ENCODE assay signal across 9 mouse cellular contexts in the genomic region with DNA sequence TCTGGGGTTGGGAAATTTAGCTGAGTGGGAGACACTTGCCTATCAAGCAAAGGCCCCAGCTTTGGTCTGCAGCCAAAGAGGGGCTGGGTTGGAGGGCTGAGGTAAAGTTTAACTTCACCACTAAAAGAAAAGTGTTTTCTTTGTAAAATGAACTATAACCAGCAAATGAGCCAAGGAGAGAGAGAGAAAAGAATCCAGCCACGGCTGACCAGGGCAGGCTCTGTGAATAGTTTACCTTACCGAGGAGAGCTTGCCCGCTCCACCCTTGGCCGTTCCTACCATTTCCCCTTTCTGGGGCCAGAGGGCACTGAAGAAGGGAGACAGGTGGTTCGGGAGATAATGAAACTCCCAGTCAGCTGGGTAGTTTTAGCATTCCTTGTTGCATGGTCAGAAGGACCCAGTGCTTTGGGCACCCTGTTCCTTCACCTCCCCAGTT.
DNase-seq lines count a peak whose midpoint lies in the region; ATAC-seq and TF ChIP-seq lines count a peak whose summit lies in the region.
"Had no signal": no experiment of that assay in that cellular context is flagged by ENCODE, and none has a peak within 500 bp of the region (broad histone marks: within the 10 kb centered on the region; RNA-seq: fewer than 3 reads in every experiment).

No protein-coding gene starts in this region.

- TF ChIP-seq POLR2A in MEL (IDR thresholded peaks at IDR 0.05; ENCODE audit: control insufficient read depth in 1 of 2, insufficient read depth in 1 of 2, low read depth in 1 of 2, low read length in 2 of 2, poor library complexity in 1 of 2), result no peak

- peaks cover 21 to 35% of the 10 kb centered on the region in 2 experiments for H3K4me1 ChIP-seq in MEL (ENCODE audit: control insufficient read depth in 1 of 2, insufficient read depth in 2 of 2, low read length in 2 of 2)
- H3K4me1 ChIP-seq in kidney, embryonic 15.5 days, result peaks cover 38% of the 10 kb centered on the region
- no peaks in the 10 kb centered on the region for H3K4me1 ChIP-seq in hindbrain, embryonic 12.5 days
- no peaks in the 10 kb centered on the region for H3K4me1 ChIP-seq in hindbrain, embryonic 14.5 days (replicated peaks; ENCODE audit: control insufficient read depth, insufficient read depth, low read length)

- H3K27me3 ChIP-seq in MEL (ENCODE audit: control insufficient read depth in 1 of 2, insufficient read depth in 2 of 2, low read length in 2 of 2), result no peaks in the 10 kb centered on the region
- H3K27me3 ChIP-seq in kidney, embryonic 15.5 days, result no peaks in the 10 kb centered on the region
- H3K27me3 ChIP-seq in hindbrain, embryonic 12.5 days, result no peaks in the 10 kb centered on the region
- H3K27me3 ChIP-seq in hindbrain, embryonic 14.5 days (ENCODE audit: control insufficient read depth, insufficient read depth, low read length), result no peaks in the 10 kb centered on the region

- peak; percentile 86 for ATAC-seq in erythroblast, adult 5-6 weeks (replicated peaks; ENCODE audit: low FRiP score, poor library complexity, severe bottlenecking)
- ATAC-seq in kidney, embryonic 15.5 days (replicated peaks; ENCODE audit: low FRiP score), result peak; percentile 90
- ATAC-seq in hindbrain, embryonic 12.5 days (ENCODE audit: low FRiP score), result no peak
- no peak for ATAC-seq in monocyte, adult 5-6 weeks (replicated peaks; ENCODE audit: insufficient number of reproducible peaks, low FRiP score, low TSS enrichment, poor library complexity, severe bottlenecking)
- ATAC-seq in hindbrain, embryonic 14.5 days (ENCODE audit: low FRiP score), result no peak
- ATAC-seq: hindbrain, embryonic 16.5 days had no signal

- H3K27ac ChIP-seq in MEL (ENCODE audit: control insufficient read depth, low read depth, low read length), result peak overlapping the region; percentile 76
- H3K27ac ChIP-seq in kidney, embryonic 15.5 days, result peak overlapping the region; percentile 85
- no peak overlapping the region for H3K27ac ChIP-seq in hindbrain, embryonic 12.5 days
- H3K27ac ChIP-seq in hindbrain, embryonic 14.5 days, result no peak overlapping the region

- no peak for TF ChIP-seq RAD21 in MEL (IDR thresholded peaks at IDR 0.05; ENCODE audit: low read depth, low read length)

- H3K9me3 ChIP-seq in MEL (replicated peaks; ENCODE audit: insufficient read depth, low read length), result no peaks in the 10 kb centered on the region
- no peaks in the 10 kb centered on the region for H3K9me3 ChIP-seq in kidney, embryonic 15.5 days (replicated peaks)
- H3K9me3 ChIP-seq in hindbrain, embryonic 12.5 days (replicated peaks), result no peaks in the 10 kb centered on the region
- no peaks in the 10 kb centered on the region for H3K9me3 ChIP-seq in hindbrain, embryonic 14.5 days (ENCODE audit: control insufficient read depth, low read length)

- DNase-seq in MEL (ENCODE audit: low read depth, low spot score), result peak; percentile 72
- DNase-seq in lung, postnatal 25 days (ENCODE audit: low spot score), result peak; percentile 71
- DNase-seq in right cerebral cortex, postnatal 14 days, result no peak
- no peak for DNase-seq in hindbrain, embryonic 14.5 days (ENCODE audit: low spot score)

- peak overlapping the region; percentile 32 for H3K4me2 ChIP-seq in kidney, embryonic 15.5 days
- H3K4me2 ChIP-seq in hindbrain, embryonic 12.5 days (replicated peaks), result no peak overlapping the region
- no peak overlapping the region for H3K4me2 ChIP-seq in hindbrain, embryonic 14.5 days (replicated peaks)

- peak overlapping the region; percentile 55 for H3K9ac ChIP-seq in MEL (ENCODE audit: control insufficient read depth, low read depth, low read length, poor library complexity, severe bottlenecking)
- H3K9ac ChIP-seq in kidney, embryonic 15.5 days, result no peak overlapping the region
- no peak overlapping the region for H3K9ac ChIP-seq in hindbrain, embryonic 12.5 days
- H3K9ac ChIP-seq in hindbrain, embryonic 14.5 days, result no peak overlapping the region

- H3K79me2 ChIP-seq in MEL (ENCODE audit: control insufficient read depth, insufficient read depth, low read length, poor library complexity), result peaks cover 6% of the 10 kb centered on the region; the same call in 1 of the 2 replicates

- peak overlapping the region; percentile 43 for H3K4me3 ChIP-seq in MEL (ENCODE audit: control insufficient read depth in 1 of 2, insufficient read depth in 1 of 2, low read depth in 2 of 2, low read length in 2 of 2)
- H3K4me3 ChIP-seq in kidney, embryonic 15.5 days (replicated peaks), result no peak overlapping the region
- no peak overlapping the region for H3K4me3 ChIP-seq in hindbrain, embryonic 12.5 days
- H3K4me3 ChIP-seq in hindbrain, embryonic 14.5 days (replicated peaks; ENCODE audit: low read length), result no peak overlapping the region

- peaks cover 0 to 36% of the 10 kb centered on the region in 2 experiments; a peak in 2 of 4 replicates for H3K36me3 ChIP-seq in MEL (ENCODE audit: control insufficient read depth in 1 of 2, insufficient read depth in 2 of 2, low read length in 2 of 2)
- 0 out of 2 replicates have a peak, but pooled peaks cover 3% of the 10 kb centered on the region for H3K36me3 ChIP-seq in kidney, embryonic 15.5 days
- no peaks in the 10 kb centered on the region for H3K36me3 ChIP-seq in hindbrain, embryonic 12.5 days
- H3K36me3 ChIP-seq in hindbrain, embryonic 14.5 days (replicated peaks; ENCODE audit: control insufficient read depth, insufficient read depth), result no peaks in the 10 kb centered on the region

- TF ChIP-seq EP300 in MEL (IDR thresholded peaks at IDR 0.05; ENCODE audit: low read depth in 1 of 2, low read length in 2 of 2), result peak; percentile 86 to 89

- WGBS in kidney, embryonic 15.5 days, result 31% methylated on average over 5 of the region's 5 CpGs
- 66% methylated on average over 5 of the region's 5 CpGs for WGBS in hindbrain, embryonic 12.5 days
- WGBS in hindbrain, embryonic 14.5 days, result 67% methylated on average over 5 of the region's 5 CpGs

- TF ChIP-seq CTCF in MEL (IDR thresholded peaks at IDR 0.05 in 2 of 3, conservative IDR thresholded peaks at IDR 0.05 in 1 of 3; ENCODE audit: control insufficient read depth in 1 of 3, insufficient read depth in 1 of 3, low read depth in 2 of 3, low read length in 3 of 3, poor library complexity in 1 of 3, severe bottlenecking in 1 of 3), result no peak

TF ChIP-seq in MEL, 35 proteins besides CTCF, POLR2A, EP300 and RAD21 (continues in another document):
- TF ChIP-seq MEF2A (IDR thresholded peaks at IDR 0.05; ENCODE audit: extremely low read depth, insufficient replicate concordance, low read depth, low read length, poor library complexity, severe bottlenecking), result no peak
- TF ChIP-seq POLR2AphosphoS5 (IDR thresholded peaks at IDR 0.05; ENCODE audit: borderline replicate concordance, low read depth, low read length), result no peak
- no peak for TF ChIP-seq MAZ (IDR thresholded peaks at IDR 0.05; ENCODE audit: low read depth, low read length)
- no peak for TF ChIP-seq CHD1 (IDR thresholded peaks at IDR 0.05; ENCODE audit: low read depth, low read length)
- no peak for TF ChIP-seq HCFC1 (IDR thresholded peaks at IDR 0.05; ENCODE audit: low read depth, low read length)
- TF ChIP-seq RCOR1 (IDR thresholded peaks at IDR 0.05; ENCODE audit: low read depth, low read length), result peak; percentile 31; the same call in 1 of the 2 replicates
- TF ChIP-seq MYB (IDR thresholded peaks at IDR 0.05; ENCODE audit: low read depth, low read length), result no peak
- peak; percentile 57; the same call in 1 of the 2 replicates for TF ChIP-seq SIN3A (IDR thresholded peaks at IDR 0.05; ENCODE audit: low read length)
- no peak for TF ChIP-seq MAX (IDR thresholded peaks at IDR 0.05; ENCODE audit: low read length)
- TF ChIP-seq GATA1 (IDR thresholded peaks at IDR 0.05; ENCODE audit: low read depth, low read length), result peak; percentile 82
- no peak for TF ChIP-seq ELF1 (IDR thresholded peaks at IDR 0.05; ENCODE audit: low read depth, low read length)
- no peak for TF ChIP-seq ZNF384 (IDR thresholded peaks at IDR 0.05; ENCODE audit: low read depth, low read length)
- TF ChIP-seq ZC3H11A (IDR thresholded peaks at IDR 0.05; ENCODE audit: low read depth, low read length), result no peak
- no peak for TF ChIP-seq MYC (IDR thresholded peaks at IDR 0.05; ENCODE audit: low read depth, low read length)
- TF ChIP-seq GABPA (IDR thresholded peaks at IDR 0.05; ENCODE audit: low read depth, low read length), result no peak
- TF ChIP-seq USF2 (IDR thresholded peaks at IDR 0.05; ENCODE audit: borderline replicate concordance in 1 of 2, insufficient read depth in 1 of 2, low read depth in 1 of 2, low read length in 2 of 2), result no peak
- peak; percentile 84 for TF ChIP-seq TCF12 (IDR thresholded peaks at IDR 0.05; ENCODE audit: low read depth, low read length)
- TF ChIP-seq MXI1 (IDR thresholded peaks at IDR 0.05; ENCODE audit: low read depth, low read length), result no peak
- no peak for TF ChIP-seq NELFE (IDR thresholded peaks at IDR 0.05; ENCODE audit: low read depth, low read length)
- no peak for TF ChIP-seq E2F4 (IDR thresholded peaks at IDR 0.05; ENCODE audit: borderline replicate concordance, low read depth, low read length)
- TF ChIP-seq NRF1 (IDR thresholded peaks at IDR 0.05; ENCODE audit: insufficient read depth, low read depth, low read length, poor library complexity, severe bottlenecking), result no peak
- peak; percentile 97 for TF ChIP-seq TAL1 (IDR thresholded peaks at IDR 0.05; ENCODE audit: low read length)
- no peak for TF ChIP-seq ZKSCAN1 (IDR thresholded peaks at IDR 0.05; ENCODE audit: low read depth, low read length)
- TF ChIP-seq ZMIZ1 (IDR thresholded peaks at IDR 0.05; ENCODE audit: low read depth, low read length), result no peak
- no peak for TF ChIP-seq POLR2AphosphoS2 (IDR thresholded peaks at IDR 0.05; ENCODE audit: low read length)
- no peak for TF ChIP-seq MAFK (IDR thresholded peaks at IDR 0.05; ENCODE audit: borderline replicate concordance, low read depth, low read length)
- TF ChIP-seq KAT2A (conservative IDR thresholded peaks at IDR 0.05; ENCODE audit: low read depth, low read length), result no peak
- no peak; the same call in 1 of the 2 replicates for TF ChIP-seq JUND (IDR thresholded peaks at IDR 0.05; ENCODE audit: low read depth, low read length)
- no peak for TF ChIP-seq CHD2 (IDR thresholded peaks at IDR 0.05; ENCODE audit: low read length)
- TF ChIP-seq SMC3 (IDR thresholded peaks at IDR 0.05; ENCODE audit: low read depth, low read length), result no peak
- 0 out of 2 replicates have a peak, but pooled peaks have one; percentile 54 for TF ChIP-seq UBTF (IDR thresholded peaks at IDR 0.05; ENCODE audit: borderline replicate concordance, insufficient read depth, low read depth, low read length)
- TF ChIP-seq BHLHE40 (IDR thresholded peaks at IDR 0.05; ENCODE audit: borderline replicate concordance, low read depth, low read length), result no peak
- TF ChIP-seq USF1 (IDR thresholded peaks at IDR 0.05; ENCODE audit: low read depth, low read length), result no peak
- peak; percentile 89 for TF ChIP-seq ETS1 (IDR thresholded peaks at IDR 0.05; ENCODE audit: low read depth, low read length)

Comparison
In these comparisons a context has a peak if more than half of its experiments do, and no peak if none do; other contexts are left out.
1. DNase-seq: peak in MEL (single experiment) and lung, postnatal 25 days (single experiment); none in right cerebral cortex, postnatal 14 days (single experiment) and hindbrain, embryonic 14.5 days (single experiment).
2. H3K27ac ChIP-seq: peak in MEL (single experiment) and kidney, embryonic 15.5 days (single experiment); none in hindbrain, embryonic 12.5 days (single experiment) and hindbrain, embryonic 14.5 days (single experiment).
3. H3K4me3 ChIP-seq: peak in MEL (2 of 2); none in kidney, embryonic 15.5 days (single experiment), hindbrain, embryonic 12.5 days (single experiment) and hindbrain, embryonic 14.5 days (single experiment).
4. ATAC-seq: peak in erythroblast, adult 5-6 weeks (single experiment) and kidney, embryonic 15.5 days (single experiment); none in hindbrain, embryonic 12.5 days (single experiment), monocyte, adult 5-6 weeks (single experiment) and hindbrain, embryonic 14.5 days (single experiment).